Mouse (Mus musculus): ENCODE results near the gene Tfpt. TPM values are rescaled to one million over a fixed set of nuclear protein-coding genes. Genes with fewer than 3 reads are reported as not detected.
A peak's percentile ranks its signal among the peaks of the same experiment; 100 is the strongest.

Tfpt gene
- total RNA-seq (2014; rRNA removed) (27.1 and 37.5 TPM in 2 replicates), polyA plus RNA-seq (2015; fragmentation: Nextera tagmentation; extraction: Ambion mirVana) (34.2 and 39.3 TPM in 2 replicates)

GRCm38 (mm10) chr7:3629543-3630477 lies at the start of gene Tfpt, which contains the start of gene Prpf31:
Gene Tfpt (minus strand): TSS chr7:3629929.
Gene Prpf31 (plus strand): TSS chr7:3629985.
- peak within 1 kb of the TSS; percentile 86 for H3K27ac ChIP-seq (ENCODE audit: low read depth, low read length)
- peak within 1 kb of the TSS; percentile 65 for H3K9ac ChIP-seq
- WGBS, result 1% methylated on average over 47 of the region's 47 CpGs
- no peak for TF ChIP-seq CTCF (IDR thresholded peaks at IDR 0.05; ENCODE audit: low read depth)
- peaks cover 10% of the 10 kb centered on the region; the same call in 1 of the 2 replicates for H3K4me1 ChIP-seq (ENCODE audit: insufficient read depth)
- ATAC-seq (peak; percentile 93), DNase-seq (peak; percentile 96)
- H3K9me3 ChIP-seq (ENCODE audit: low read length), result no peaks in the 10 kb centered on the region
- H3K4me2 ChIP-seq (ENCODE audit: low read depth), result peak within 1 kb of the TSS; percentile 92
- H3K27me3 ChIP-seq (ENCODE audit: insufficient read depth, low read length), result no peaks in the 10 kb centered on the region
- H3K4me3 ChIP-seq (ENCODE audit: low read depth, low read length), result peak within 1 kb of the TSS; percentile 65
- H3K36me3 ChIP-seq (ENCODE audit: insufficient read depth), result peaks cover 22% of the 10 kb centered on the region

GRCm38 (mm10) chr7:3677342-3677741 lies 47.6 kb upstream of the Tfpt start, which contains the start of gene Tmc4:
Gene Tmc4 (minus strand): TSS chr7:3677553.
- 61% methylated on average over 9 of the region's 9 CpGs for WGBS
- H3K9ac ChIP-seq, result no peak within 1 kb of the TSS
- H3K36me3 ChIP-seq (ENCODE audit: insufficient read depth), result peaks cover 14% of the 10 kb centered on the region
- H3K4me2 ChIP-seq (ENCODE audit: low read depth), result no peak within 1 kb of the TSS
- H3K4me3 ChIP-seq (ENCODE audit: low read depth, low read length), result no peak within 1 kb of the TSS
- no peaks in the 10 kb centered on the region for H3K4me1 ChIP-seq (ENCODE audit: insufficient read depth)
- DNase-seq (no peak), ATAC-seq (no peak)
- no peaks in the 10 kb centered on the region for H3K9me3 ChIP-seq (ENCODE audit: low read length)
- TF ChIP-seq CTCF (IDR thresholded peaks at IDR 0.05; ENCODE audit: low read depth), result no peak
- H3K27ac ChIP-seq (ENCODE audit: low read depth, low read length), result no peak within 1 kb of the TSS
- no peaks in the 10 kb centered on the region for H3K27me3 ChIP-seq (ENCODE audit: insufficient read depth, low read length)

- H3K4me3 ChIP-seq (ENCODE audit: low read depth, low read length), result no peak overlapping the region
- no peak overlapping the region for H3K27ac ChIP-seq (ENCODE audit: low read depth, low read length)
- peaks cover 11% of the 10 kb centered on the region for H3K36me3 ChIP-seq (ENCODE audit: insufficient read depth)
- ATAC-seq (no peak), DNase-seq (no peak)
- no peak for TF ChIP-seq CTCF (IDR thresholded peaks at IDR 0.05; ENCODE audit: low read depth)
- no peak overlapping the region for H3K9ac ChIP-seq
- H3K27me3 ChIP-seq (ENCODE audit: insufficient read depth, low read length), result no peaks in the 10 kb centered on the region
- WGBS, result 91% methylated on average over 12 of the region's 12 CpGs
- no peak overlapping the region for H3K4me2 ChIP-seq (ENCODE audit: low read depth)
- H3K4me1 ChIP-seq (ENCODE audit: insufficient read depth), result no peaks in the 10 kb centered on the region
- H3K9me3 ChIP-seq (ENCODE audit: low read length), result no peaks in the 10 kb centered on the region
Observed at GRCm38 (mm10) chr7:3676371-3676770, 46.6 kb upstream of the Tfpt start.

GRCm38 (mm10) chr7:3675228-3675548 lies 45.5 kb upstream of the Tfpt start:
- no peaks in the 10 kb centered on the region for H3K4me1 ChIP-seq (ENCODE audit: insufficient read depth)
- no peaks in the 10 kb centered on the region for H3K27me3 ChIP-seq (ENCODE audit: insufficient read depth, low read length)
- ATAC-seq, result no peak
- TF ChIP-seq CTCF (IDR thresholded peaks at IDR 0.05; ENCODE audit: low read depth), result no peak
- no peak for DNase-seq
- H3K9ac ChIP-seq, result no peak overlapping the region
- H3K4me2 ChIP-seq (ENCODE audit: low read depth), result no peak overlapping the region
- peaks cover 5% of the 10 kb centered on the region; the same call in 1 of the 2 replicates for H3K36me3 ChIP-seq (ENCODE audit: insufficient read depth)
- H3K9me3 ChIP-seq (ENCODE audit: low read length), result no peaks in the 10 kb centered on the region
- WGBS, result 83% methylated on average over 3 of the region's 3 CpGs
- no peak overlapping the region for H3K4me3 ChIP-seq (ENCODE audit: low read depth, low read length)
- H3K27ac ChIP-seq (ENCODE audit: low read depth, low read length), result no peak overlapping the region

- Histone ChIP-seq H3K27ac (ENCODE audit: low read depth, low read length) (no peak overlapping the region), H3K9ac (no peak overlapping the region), H3K9me3 (ENCODE audit: low read length) (no peaks in the 10 kb centered on the region), H3K36me3 (ENCODE audit: insufficient read depth) (peaks cover 5% of the 10 kb centered on the region; the same call in 1 of the 2 replicates), H3K4me1 (ENCODE audit: insufficient read depth) (no peaks in the 10 kb centered on the region), H3K4me2 (ENCODE audit: low read depth) (no peak overlapping the region), H3K4me3 (ENCODE audit: low read depth, low read length) (no peak overlapping the region), H3K27me3 (ENCODE audit: insufficient read depth, low read length) (no peaks in the 10 kb centered on the region)
- peak; percentile 91 for TF ChIP-seq CTCF (IDR thresholded peaks at IDR 0.05; ENCODE audit: low read depth)
- ATAC-seq (peak; percentile 93), DNase-seq (peak; percentile 82)
- 72% methylated on average over 10 of the region's 10 CpGs for WGBS
Observed at GRCm38 (mm10) chr7:3674507-3675227, 44.9 kb upstream of the Tfpt start.

GRCm38 (mm10) chr7:3666921-3667391 lies 37.2 kb upstream of the Tfpt start:
- peaks cover 8% of the 10 kb centered on the region; the same call in 1 of the 2 replicates for H3K4me1 ChIP-seq (ENCODE audit: insufficient read depth)
- no peak overlapping the region for H3K4me3 ChIP-seq (ENCODE audit: low read depth, low read length)
- no peaks in the 10 kb centered on the region for H3K9me3 ChIP-seq (ENCODE audit: low read length)
- peaks cover 12% of the 10 kb centered on the region; the same call in 1 of the 2 replicates for H3K36me3 ChIP-seq (ENCODE audit: insufficient read depth)
- no peak overlapping the region for H3K27ac ChIP-seq (ENCODE audit: low read depth, low read length)
- WGBS, result 24% methylated on average over 14 of the region's 14 CpGs
- no peaks in the 10 kb centered on the region for H3K27me3 ChIP-seq (ENCODE audit: insufficient read depth, low read length)
- peak; percentile 22; the same call in 1 of the 2 replicates for TF ChIP-seq CTCF (IDR thresholded peaks at IDR 0.05; ENCODE audit: low read depth)
- no peak for ATAC-seq
- H3K4me2 ChIP-seq (ENCODE audit: low read depth), result no peak overlapping the region
- no peak for DNase-seq
- no peak overlapping the region for H3K9ac ChIP-seq

All from forebrain, postnatal 0 days (tissue).